Mouse (Mus musculus) intestine, embryonic 14.5 days (tissue): ENCODE results near the gene Slc36a2. TPM values are rescaled to one million over a fixed set of nuclear protein-coding genes. Genes with fewer than 3 reads are reported as not detected.

Experiments
- ATAC-seq: fragments of 200-750 bp; cut with Nextera tagmentation; replicated peaks from 2 replicates; pipeline ENCODE4 v1.8.0; 2017; ENCODE audit warnings: low read depth, moderate number of reproducible peaks, moderate TSS enrichment, moderate library complexity; ENCODE audit not compliant: low FRiP score, low TSS enrichment
- DNase-seq: peaks from one replicate; pipeline ENCODE4 v3.0.0-alpha.2; 2018; ENCODE audit warnings: low spot score
- H3K27ac ChIP-seq: fragments of 300-500 bp; sonication (generic); 2 replicates; pipeline ENCODE4 v1.5.1; 2014; ENCODE audit warnings: low read depth, mild to moderate bottlenecking, control low read depth
- H3K27me3 ChIP-seq: fragments of 300-500 bp; sonication (generic); replicated peaks from 2 replicates; pipeline ENCODE4 v1.6.1; 2014; ENCODE audit warnings: low read length, control low read depth; ENCODE audit not compliant: control insufficient read depth, insufficient read depth
- H3K36me3 ChIP-seq: fragments of 300-500 bp; sonication (generic); 2 replicates; pipeline ENCODE4 v1.6.1; 2014; ENCODE audit warnings: low read length, control low read depth; ENCODE audit not compliant: control insufficient read depth, insufficient read depth
- H3K4me1 ChIP-seq: fragments of 300-500 bp; sonication (generic); replicated peaks from 2 replicates; pipeline ENCODE4 v1.6.1; 2014; ENCODE audit warnings: low read length, control low read depth, mixed read lengths; ENCODE audit not compliant: control insufficient read depth, insufficient read depth
- H3K4me2 ChIP-seq: fragments of 300-500 bp; sonication (generic); 2 replicates; pipeline ENCODE4 v1.6.1; 2014; ENCODE audit warnings: low read length
- H3K4me3 ChIP-seq: fragments of 300-500 bp; sonication (generic); 2 replicates; pipeline ENCODE4 v1.5.1; 2014; ENCODE audit warnings: low read depth, low read length, control low read depth, mixed read lengths
- H3K9ac ChIP-seq: fragments of 300-500 bp; sonication (generic); 2 replicates; pipeline ENCODE4 v1.6.1; 2014; ENCODE audit warnings: mild to moderate bottlenecking, low read length
- H3K9me3 ChIP-seq: fragments of 300-500 bp; sonication (generic); 2 replicates; pipeline ENCODE4 v1.6.1; 2016; ENCODE audit warnings: low read length, control low read depth; ENCODE audit not compliant: control insufficient read depth
- WGBS: fragments of 180-500 bp; shearing (Covaris S2); extraction: QIAGEN DNeasy Blood & Tissue Kit; methylation state at CpG from one replicate; pipeline ENCODE4 v1.1.7; 2014; 5-methylcytosine and 5-hydroxymethylcytosine counted together
- polyA plus RNA-seq: library from polyadenylated mRNA; unstranded; fragments of >200 nt; fragmentation: Nextera tagmentation; extraction: Ambion mirVana; gene quantifications from 2 replicates; pipeline ENCODE4 v1.2.1, GENCODE M21; 2014

Gene Slc36a2
- polyA plus RNA-seq, 1 experiment from 2014 or later, result 0.09 TPM

DNA sequence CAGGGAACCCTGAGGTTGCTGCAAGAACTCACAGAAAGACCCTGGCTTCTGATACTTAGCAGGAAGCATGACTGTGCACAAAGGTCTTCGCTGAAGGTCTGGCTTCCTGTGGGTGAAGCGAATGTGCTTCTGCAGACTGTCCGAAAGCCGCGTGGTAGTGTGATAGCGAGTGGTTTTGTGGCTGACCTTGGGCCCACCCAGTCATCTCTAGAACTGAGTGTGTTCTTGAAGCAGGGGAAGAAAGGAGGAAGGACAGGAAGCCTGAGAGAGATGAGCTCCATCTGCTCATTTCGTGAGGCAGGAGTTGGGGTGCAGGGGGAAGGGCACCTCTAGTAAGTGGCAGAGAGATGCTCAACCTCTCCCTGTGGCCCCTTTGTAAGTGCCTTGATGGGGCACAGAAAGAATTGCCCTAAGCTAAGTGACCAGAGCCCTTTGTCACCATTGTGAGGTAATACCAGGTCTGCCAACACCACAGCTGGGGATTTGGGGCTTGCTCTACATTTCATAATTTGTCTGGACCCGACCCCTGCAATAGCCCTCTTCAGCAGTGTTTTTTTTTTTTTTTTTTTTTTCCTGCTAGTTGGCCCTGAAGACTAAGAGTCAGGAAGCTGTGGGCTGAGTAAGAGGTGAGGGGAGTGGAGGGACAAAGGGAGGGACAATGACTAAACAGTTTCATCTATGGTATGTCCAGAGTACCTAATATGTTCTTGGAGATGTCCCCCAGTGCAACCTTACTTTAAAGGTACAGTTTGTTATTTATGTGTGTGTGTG, 13.0 kb upstream of the Slc36a2 start:
- no peak overlapping the region for H3K9ac ChIP-seq
- H3K36me3 ChIP-seq, result no peaks in the 10 kb centered on the region
- no peak overlapping the region for H3K4me2 ChIP-seq
- DNase-seq (no peak), ATAC-seq (no peak)
- H3K27ac ChIP-seq, result no peak overlapping the region
- H3K9me3 ChIP-seq, result no peaks in the 10 kb centered on the region
- 0 out of 2 replicates have a peak, but pooled peaks cover 3% of the 10 kb centered on the region for H3K27me3 ChIP-seq
- no peak overlapping the region for H3K4me3 ChIP-seq
- H3K4me1 ChIP-seq, result no peaks in the 10 kb centered on the region
- 72% methylated on average over 8 of the region's 8 CpGs for WGBS

DNA sequence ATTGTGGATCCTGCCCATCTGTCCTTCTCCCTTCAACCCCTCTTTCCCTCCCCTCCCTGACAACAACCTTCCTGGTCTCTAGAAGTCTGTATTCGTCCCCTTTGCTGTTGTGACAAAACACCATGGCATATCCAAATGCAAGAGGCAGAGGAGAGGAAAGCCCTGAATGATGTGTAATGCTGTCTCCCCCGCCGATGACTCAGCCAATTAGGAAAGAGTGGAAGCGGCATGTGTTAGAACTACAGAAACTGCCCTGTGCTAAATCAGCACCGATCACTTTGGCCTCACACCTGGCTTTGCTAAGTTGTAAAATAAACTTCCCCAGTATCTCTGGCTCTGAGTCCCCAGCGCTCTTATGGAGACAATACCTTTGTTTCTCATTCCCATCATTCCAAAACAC, 12.2 kb upstream of the Slc36a2 start:
- Histone ChIP-seq H3K27ac (no peak overlapping the region), H3K36me3 (no peaks in the 10 kb centered on the region), H3K4me3 (no peak overlapping the region), H3K27me3 (0 out of 2 replicates have a peak, but pooled peaks cover 2% of the 10 kb centered on the region), H3K9ac (no peak overlapping the region), H3K9me3 (no peaks in the 10 kb centered on the region), H3K4me2 (no peak overlapping the region), H3K4me1 (no peaks in the 10 kb centered on the region)
- DNase-seq (no peak), ATAC-seq (no peak)
- WGBS, result 56% methylated on average over 6 of the region's 6 CpGs

DNA sequence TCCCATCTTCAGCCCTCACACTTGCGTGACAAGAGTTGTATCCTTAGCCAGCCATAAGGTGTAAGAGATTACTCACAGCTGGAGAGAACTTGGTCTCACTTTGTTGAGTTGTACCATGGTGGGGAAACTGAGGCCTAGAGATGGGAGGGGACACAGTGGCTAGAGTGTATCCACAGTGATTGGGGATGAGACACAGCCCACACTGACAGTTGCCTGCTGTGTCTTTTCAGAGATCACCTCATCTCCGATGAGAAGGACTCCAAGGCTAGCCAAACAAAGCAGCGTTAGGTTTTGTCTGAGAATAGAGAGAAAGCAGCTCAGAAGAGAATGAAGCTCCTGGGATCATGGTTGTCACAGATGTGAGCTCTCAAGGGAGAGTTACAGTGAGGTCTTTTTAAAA, 5.3 kb upstream of the Slc36a2 start:
- 80% methylated on average over 3 of the region's 3 CpGs for WGBS

DNA sequence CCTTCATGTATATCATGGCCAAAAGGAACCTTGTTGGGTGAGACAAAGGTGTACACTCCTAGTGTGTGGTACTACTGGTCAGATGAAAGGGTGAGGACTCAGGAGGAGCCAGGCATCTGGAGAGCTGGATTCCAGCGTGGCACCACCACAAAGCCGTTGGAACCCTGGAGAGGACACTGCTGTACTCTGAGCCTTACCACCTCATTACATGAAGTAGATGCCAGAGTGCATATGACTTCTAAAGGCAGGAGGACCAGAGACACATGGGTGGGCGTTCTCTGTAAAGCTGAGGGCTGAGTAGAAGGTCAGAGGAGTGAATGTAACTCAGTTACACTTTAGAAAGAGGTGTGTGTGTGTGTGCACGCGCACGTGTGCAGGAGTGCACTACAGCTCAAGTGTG, 2.9 kb upstream of the Slc36a2 start:
- no peak overlapping the region for H3K9ac ChIP-seq
- H3K27me3 ChIP-seq, result no peaks in the 10 kb centered on the region
- no peak for ATAC-seq
- no peaks in the 10 kb centered on the region for H3K4me1 ChIP-seq
- H3K9me3 ChIP-seq, result no peaks in the 10 kb centered on the region
- no peaks in the 10 kb centered on the region for H3K36me3 ChIP-seq
- H3K4me3 ChIP-seq, result no peak overlapping the region
- 87% methylated on average over 6 of the region's 6 CpGs for WGBS
- no peak for DNase-seq
- H3K27ac ChIP-seq, result no peak overlapping the region
- H3K4me2 ChIP-seq, result no peak overlapping the region

More for the DNA sequence above, 5.3 kb upstream of the Slc36a2 start:
- H3K4me1 ChIP-seq, result no peaks in the 10 kb centered on the region
- no peaks in the 10 kb centered on the region for H3K9me3 ChIP-seq
- DNase-seq (no peak), ATAC-seq (no peak)
- no peak overlapping the region for H3K4me2 ChIP-seq
- no peak overlapping the region for H3K4me3 ChIP-seq
- no peaks in the 10 kb centered on the region for H3K36me3 ChIP-seq
- H3K27me3 ChIP-seq, result no peaks in the 10 kb centered on the region
- no peak overlapping the region for H3K9ac ChIP-seq
- no peak overlapping the region for H3K27ac ChIP-seq

DNA sequence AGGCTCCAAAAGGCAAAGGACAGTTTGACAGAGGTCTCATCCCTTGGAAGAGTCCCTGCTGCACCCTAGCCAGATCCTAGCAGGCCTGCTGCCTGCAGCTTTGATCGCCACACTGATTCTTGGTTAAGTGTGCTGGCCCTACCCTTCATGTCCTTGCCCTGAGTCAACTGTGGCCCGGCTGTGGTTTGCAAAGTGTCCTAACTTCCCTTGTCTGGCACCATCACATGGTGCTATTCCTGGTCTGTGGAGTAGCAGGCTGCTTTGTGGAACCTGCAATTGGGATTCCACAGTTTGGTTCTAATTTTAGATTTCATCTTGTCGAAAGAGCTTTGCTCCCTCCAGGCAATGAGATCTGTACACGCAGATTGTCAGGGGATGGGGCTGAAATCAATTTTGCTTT, 2.4 kb upstream of the Slc36a2 start:
- ATAC-seq, result no peak
- no peaks in the 10 kb centered on the region for H3K4me1 ChIP-seq
- no peak overlapping the region for H3K9ac ChIP-seq
- no peaks in the 10 kb centered on the region for H3K36me3 ChIP-seq
- DNase-seq, result no peak
- no peak overlapping the region for H3K27ac ChIP-seq
- no peaks in the 10 kb centered on the region for H3K27me3 ChIP-seq
- WGBS, result 74% methylated on average over 4 of the region's 4 CpGs
- no peaks in the 10 kb centered on the region for H3K9me3 ChIP-seq
- no peak overlapping the region for H3K4me3 ChIP-seq
- H3K4me2 ChIP-seq, result no peak overlapping the region

DNA sequence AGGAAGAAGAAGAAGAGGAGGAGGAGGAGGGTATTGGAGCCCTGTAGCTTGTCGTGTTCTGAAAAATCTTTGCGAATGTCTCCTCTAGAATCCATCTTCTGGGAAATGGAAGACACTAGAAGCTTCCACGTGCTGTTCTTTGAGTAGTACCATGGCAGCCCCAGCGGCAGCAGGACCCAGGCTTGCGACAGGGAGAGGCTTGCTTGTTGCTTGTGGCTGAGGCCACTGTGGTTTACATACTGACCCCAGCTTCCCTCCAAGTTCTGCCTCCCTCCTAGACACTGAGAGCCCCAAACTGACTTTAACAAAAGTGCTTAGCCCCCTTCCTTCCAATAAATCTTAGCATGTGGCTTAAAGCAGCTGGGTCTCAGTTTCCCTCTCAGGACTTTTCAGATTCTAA, 631 bp downstream of the Slc36a2 start:
- Histone ChIP-seq H3K4me3 (no peak overlapping the region), H3K9me3 (no peaks in the 10 kb centered on the region), H3K4me2 (no peak overlapping the region), H3K4me1 (no peaks in the 10 kb centered on the region), H3K27me3 (no peaks in the 10 kb centered on the region), H3K27ac (no peak overlapping the region), H3K36me3 (no peaks in the 10 kb centered on the region), H3K9ac (no peak overlapping the region)
- ATAC-seq (no peak), DNase-seq (no peak)
- 86% methylated on average over 5 of the region's 5 CpGs for WGBS

DNA sequence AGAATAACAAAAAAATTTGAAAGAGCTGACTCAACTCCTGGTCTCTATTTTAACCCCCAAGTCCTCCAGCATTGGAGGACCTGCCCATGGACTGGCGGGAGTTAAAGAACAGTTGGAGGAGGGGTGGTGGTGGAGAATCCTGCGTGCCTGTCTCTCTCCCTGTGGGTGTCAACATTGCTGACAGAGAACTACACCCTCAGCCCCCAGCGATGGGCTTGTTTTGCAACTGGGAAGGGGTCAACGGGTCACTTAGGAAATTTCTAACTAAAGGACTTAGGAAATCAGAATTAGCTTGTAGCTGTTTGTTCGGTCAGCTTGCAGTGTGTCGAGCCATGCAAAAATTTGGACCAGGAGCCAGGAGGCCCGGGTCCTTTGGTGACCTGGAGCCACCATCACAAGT, 1.8 kb downstream of the Slc36a2 start:
- H3K4me2 ChIP-seq, result no peak overlapping the region
- H3K4me1 ChIP-seq, result no peaks in the 10 kb centered on the region
- H3K4me3 ChIP-seq, result no peak overlapping the region
- H3K27me3 ChIP-seq, result no peaks in the 10 kb centered on the region
- H3K9ac ChIP-seq, result no peak overlapping the region
- ATAC-seq, result no peak
- 46% methylated on average over 7 of the region's 7 CpGs for WGBS
- no peak for DNase-seq
- H3K27ac ChIP-seq, result no peak overlapping the region
- H3K36me3 ChIP-seq, result no peaks in the 10 kb centered on the region
- H3K9me3 ChIP-seq, result no peaks in the 10 kb centered on the region

DNA sequence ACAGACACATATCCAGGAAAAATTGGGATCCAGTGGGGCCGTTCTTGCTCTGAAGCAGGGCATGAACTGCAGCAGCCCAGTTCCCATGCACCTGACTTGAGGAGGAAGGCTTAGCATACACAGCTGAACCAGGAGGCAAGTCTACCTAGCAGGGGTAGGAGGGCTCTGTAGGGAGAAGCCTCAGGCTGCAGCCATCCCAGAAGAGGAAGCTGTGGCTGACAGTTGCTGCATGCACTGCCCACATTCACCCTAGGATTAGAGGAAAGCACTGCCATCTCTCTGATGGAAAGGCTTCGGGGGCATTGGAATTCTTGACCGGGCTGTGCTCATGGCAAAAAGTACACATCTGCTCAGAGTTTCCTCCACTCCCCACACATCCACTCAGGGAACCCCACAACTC, 5.0 kb downstream of the Slc36a2 start:
- Histone ChIP-seq H3K4me1 (no peaks in the 10 kb centered on the region), H3K27ac (no peak overlapping the region), H3K36me3 (no peaks in the 10 kb centered on the region), H3K4me3 (no peak overlapping the region), H3K9me3 (no peaks in the 10 kb centered on the region), H3K9ac (no peak overlapping the region), H3K27me3 (no peaks in the 10 kb centered on the region), H3K4me2 (no peak overlapping the region)
- 85% methylated on average over 3 of the region's 3 CpGs for WGBS
- no peak for DNase-seq
- ATAC-seq, result no peak

DNA sequence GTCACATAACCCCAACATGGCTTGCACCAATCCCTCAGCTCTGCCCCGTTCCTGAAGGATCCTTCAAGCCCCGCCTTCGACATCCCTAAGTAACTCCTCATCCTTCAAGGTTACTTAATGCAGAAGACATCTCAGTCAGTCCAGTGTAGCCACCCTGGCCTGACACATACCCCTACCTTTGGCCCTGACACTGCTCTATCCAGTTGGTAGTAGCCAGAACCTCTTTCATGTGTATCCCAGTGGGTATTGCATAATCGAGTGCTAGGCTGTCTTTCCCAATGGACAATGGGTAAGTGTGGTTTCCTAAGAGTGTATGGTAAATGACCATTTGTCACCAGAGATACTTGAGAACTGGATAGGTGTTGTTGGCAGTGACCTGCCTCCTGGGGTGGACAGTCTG, 6.0 kb downstream of the Slc36a2 start:
- no peak for ATAC-seq
- Histone ChIP-seq H3K9ac (no peak overlapping the region), H3K9me3 (no peaks in the 10 kb centered on the region), H3K4me3 (no peak overlapping the region), H3K27ac (no peak overlapping the region), H3K4me1 (no peaks in the 10 kb centered on the region), H3K27me3 (no peaks in the 10 kb centered on the region), H3K4me2 (no peak overlapping the region), H3K36me3 (no peaks in the 10 kb centered on the region)
- 82% methylated on average over 4 of the region's 4 CpGs for WGBS
- DNase-seq, result no peak
